Mouse (Mus musculus) duodenum, adult 2 months (tissue): ENCODE data around the gene Zfp319. TPM values are rescaled to one million over a fixed set of nuclear protein-coding genes. Genes with fewer than 3 reads are reported as not detected.

Experiments
- polyA plus RNA-seq: library from polyadenylated mRNA; depleted of rRNA; stranded (reverse); fragments of >200 nt; gene quantifications from 2 replicates; pipeline ENCODE4 v1.2.3, GENCODE M21; 2012; ENCODE audit warnings: low replicate concordance; rRNA removed

Zfp319 gene
- 5.1 and 5.7 TPM in 2 replicates for polyA plus RNA-seq

GRCm38 (mm10) chr8:95331720-95332436 lies at the start of gene Zfp319, which contains the start of gene Usb1:
Zfp319 (minus strand) TSS chr8:95331950.
Usb1 (plus strand) TSS chr8:95332284.

GRCm38 (mm10) chr8:95352151-95352870 lies 20.6 kb upstream of the Zfp319 start, which contains the start of gene Mmp15:
Mmp15 (plus strand) TSS chr8:95352268.

GRCm38 (mm10) chr8:95310342-95310970 lies 21.3 kb downstream of the Zfp319 start, which contains the start of gene Tepp:
Tepp (plus strand) TSS chr8:95310566.

GRCm38 (mm10) chr8:95306431-95306830 lies 25.3 kb downstream of the Zfp319 start, which contains the start of gene Cngb1:
Cngb1 (minus strand) TSS chr8:95306585.

Other genes starting within 250 kb of the Zfp319 start
- 67.6 and 72.0 TPM in 2 replicates for gene Kifc3, start 129.1 kb downstream of the Zfp319 start, polyA plus RNA-seq
- 0.44 and 0.69 TPM in 2 replicates for gene Cngb1, start 25.4 kb downstream of the Zfp319 start, polyA plus RNA-seq
- gene Tepp, start 21.4 kb downstream of the Zfp319 start, polyA plus RNA-seq = not detected in 2 replicates
- gene Usb1, start 334 bp upstream of the Zfp319 start, polyA plus RNA-seq = 18.0 and 20.1 TPM in 2 replicates
- gene Mmp15, start 20.3 kb upstream of the Zfp319 start, polyA plus RNA-seq = 24.7 and 32.6 TPM in 2 replicates
- 28.0 and 31.9 TPM in 2 replicates for gene Cfap20, start 102.9 kb upstream of the Zfp319 start, polyA plus RNA-seq
- gene Csnk2a2, start 158.1 kb upstream of the Zfp319 start, polyA plus RNA-seq = 3.5 and 5.9 TPM in 2 replicates
- not detected in 2 replicates for gene Ccdc113, start 202.1 kb upstream of the Zfp319 start, polyA plus RNA-seq
- not detected in 2 replicates for gene Prss54, start 244.4 kb upstream of the Zfp319 start, polyA plus RNA-seq